Mouse (Mus musculus) left cerebral cortex, adult 18-20 months (tissue): ENCODE measurements at regions not wholly inside any gene's neighbourhood (a gene's known extent, or its start where the extent isn't known, plus 50 kb on each side); places are given as distances from the start of the nearest gene placed in this dataset.
A peak's percentile ranks its signal among the peaks of the same experiment; 100 is the strongest.

Experiments
- DNase-seq, 2 experiments: peaks; one replicate each; pipeline ENCODE4 v3.0.0; 2021 to 2022; ENCODE audit warnings: low spot score in 2 of 2, mixed read lengths in 1 of 2

DNA sequence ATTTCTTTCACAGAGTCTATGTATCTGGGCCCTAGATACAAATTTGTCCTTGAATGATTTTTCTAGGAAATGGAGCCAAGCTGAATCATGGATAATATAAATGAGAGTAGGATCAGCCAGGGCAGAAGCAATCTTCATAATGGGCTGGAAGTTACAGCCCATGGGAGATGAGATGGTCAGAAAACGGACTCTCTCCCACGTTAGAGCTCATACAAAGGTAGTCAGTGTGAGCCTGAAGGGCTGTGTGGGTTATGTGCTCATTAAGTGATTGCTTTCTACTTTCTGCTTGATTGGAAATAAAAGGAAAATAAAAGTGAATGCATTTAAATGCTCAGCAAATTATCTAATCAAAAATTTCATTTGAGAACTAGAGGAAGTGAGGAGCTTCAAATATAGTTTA lies 2017.1 kb upstream of the Pcdh20 start:
- DNase-seq, result no peak

DNA sequence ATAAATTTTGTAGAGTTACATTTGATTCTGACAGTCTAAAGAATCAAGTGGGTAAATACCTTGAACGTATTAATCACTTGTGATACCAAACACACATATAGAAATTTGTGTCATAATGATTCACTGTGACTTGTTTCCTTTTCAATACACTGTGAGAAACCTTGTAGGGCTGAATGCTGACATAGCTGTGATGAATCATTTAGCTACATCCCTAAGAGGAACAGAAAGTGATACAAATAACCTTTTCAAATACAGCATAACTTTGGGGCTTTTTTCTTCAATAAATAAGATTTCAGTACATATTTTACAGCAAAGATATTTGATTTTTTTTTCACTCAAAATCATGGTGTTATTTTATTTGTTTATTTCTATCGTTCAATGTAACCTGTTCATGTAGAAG lies 1976.8 kb upstream of the Pcdh20 start:
- DNase-seq, result no peak

DNA sequence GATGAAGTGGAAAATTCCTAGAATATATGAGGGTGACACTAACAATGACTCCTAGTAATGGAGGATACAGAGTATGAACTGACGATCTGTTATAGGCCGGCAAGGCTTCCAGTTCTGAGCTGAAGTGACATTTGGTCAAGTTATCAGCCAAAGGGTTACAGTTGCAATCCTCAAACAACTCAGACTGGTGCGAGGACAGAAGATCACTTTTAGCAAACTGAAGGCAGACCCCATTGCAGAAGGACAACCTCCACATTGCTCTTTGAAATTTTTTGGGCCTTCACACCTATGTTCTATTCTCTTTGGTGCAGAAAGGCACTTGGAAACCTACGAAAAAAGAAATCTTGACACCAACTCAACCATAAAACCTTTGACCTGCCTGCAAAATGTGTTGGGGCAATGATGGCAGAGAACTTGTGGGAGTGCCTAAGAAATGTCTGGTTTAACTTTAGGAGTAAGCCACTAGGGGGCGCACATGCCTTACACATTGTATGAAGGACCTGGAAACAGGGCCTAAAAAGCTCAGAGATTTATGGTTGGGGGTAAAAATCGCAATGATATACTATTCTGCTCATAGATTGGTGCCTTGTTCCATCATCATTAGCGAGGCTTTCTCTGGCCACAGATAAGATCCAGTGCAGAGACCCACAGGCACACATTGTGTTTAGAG lies 1961.8 kb upstream of the Pcdh20 start:
- DNase-seq, result peak; percentile 65 to 73

DNA sequence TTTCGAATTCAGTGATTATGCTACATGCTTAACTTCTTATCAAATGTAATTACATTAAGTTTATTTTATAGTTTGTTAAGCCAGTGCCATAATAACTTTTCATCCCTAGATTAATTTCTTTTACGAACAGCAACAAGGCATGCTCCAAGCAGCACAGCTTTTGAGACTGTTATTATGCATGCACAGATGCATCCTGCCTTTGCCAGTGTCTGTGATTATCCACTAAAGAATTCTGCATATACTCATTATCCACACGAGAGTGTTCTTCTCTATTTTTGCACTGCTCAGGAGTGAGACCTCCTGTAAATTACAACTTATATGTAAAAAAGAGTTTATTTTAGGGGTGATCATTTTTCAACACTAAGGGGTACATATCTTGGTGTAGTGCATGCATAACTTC lies 1941.5 kb upstream of the Pcdh20 start:
- no peak for DNase-seq

DNA sequence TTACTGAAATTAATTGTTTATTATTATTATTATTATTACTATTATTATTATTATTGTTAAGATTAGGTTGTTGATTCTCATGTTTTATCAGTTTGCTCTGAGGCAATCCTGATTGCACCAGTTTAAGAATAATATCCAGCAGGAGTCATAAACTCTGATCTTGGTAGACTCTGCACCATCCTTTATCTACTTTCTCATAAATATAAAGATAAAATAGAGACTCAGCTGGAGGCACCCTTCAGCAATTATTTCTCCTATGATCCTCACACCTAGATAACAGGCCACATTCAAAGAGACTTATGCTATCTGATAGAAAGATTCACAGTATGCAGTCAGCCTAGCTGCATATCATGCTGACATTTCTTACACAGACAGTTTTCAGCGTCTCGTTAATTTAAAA lies 1935.2 kb upstream of the Pcdh20 start:
- DNase-seq, result no peak

DNA sequence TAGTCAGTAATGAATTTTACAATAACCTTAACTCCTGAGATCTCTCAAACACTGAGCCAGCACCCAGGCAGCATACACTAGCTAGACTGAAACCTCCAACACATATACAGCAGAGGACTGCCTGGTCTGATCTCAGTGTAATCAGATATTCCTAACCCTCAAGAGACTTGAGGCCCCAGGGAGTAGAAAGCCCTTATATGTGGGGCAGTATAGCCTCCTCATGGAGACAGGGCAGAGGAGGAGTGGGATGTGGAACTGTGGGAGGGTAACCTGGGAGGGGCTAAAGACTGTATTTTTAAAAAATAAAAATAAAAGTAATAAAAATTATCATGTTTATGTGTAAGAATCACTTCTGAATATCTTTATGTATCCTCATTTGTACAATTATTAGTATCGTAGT lies 1934.3 kb upstream of the Pcdh20 start:
- DNase-seq, result no peak

DNA sequence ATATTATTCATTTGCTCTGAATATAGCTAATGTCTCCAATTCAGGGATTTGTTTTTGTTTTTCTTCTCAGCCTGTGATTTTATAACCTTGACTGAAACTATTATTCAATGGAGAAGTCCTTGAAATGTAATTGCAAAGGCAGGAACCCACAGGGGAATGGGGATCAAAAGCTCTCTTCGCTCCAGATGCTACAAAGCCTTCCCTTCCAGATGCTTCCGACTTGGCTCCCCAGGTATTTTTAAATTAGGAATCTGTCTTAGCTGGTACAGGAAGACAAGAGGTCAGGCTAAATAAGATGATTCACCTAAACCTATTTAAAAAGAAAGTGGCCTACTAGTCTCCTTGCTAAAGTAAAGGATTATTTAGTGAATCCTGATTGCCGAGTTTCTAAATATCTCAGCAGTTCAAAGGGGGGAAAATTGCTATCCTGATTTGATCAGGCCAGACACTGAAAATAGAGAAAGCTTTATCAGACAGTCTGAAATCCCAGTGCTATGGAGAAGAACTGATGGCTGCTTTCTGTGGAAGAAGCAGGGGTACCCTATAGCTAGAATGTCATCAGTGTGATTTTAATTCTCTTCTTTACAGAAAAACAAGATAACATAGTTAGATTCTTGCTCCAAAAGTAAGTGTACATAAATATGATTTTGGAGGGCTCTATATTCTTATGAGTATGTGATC lies 1896.2 kb upstream of the Pcdh20 start:
- no peak for DNase-seq

DNA sequence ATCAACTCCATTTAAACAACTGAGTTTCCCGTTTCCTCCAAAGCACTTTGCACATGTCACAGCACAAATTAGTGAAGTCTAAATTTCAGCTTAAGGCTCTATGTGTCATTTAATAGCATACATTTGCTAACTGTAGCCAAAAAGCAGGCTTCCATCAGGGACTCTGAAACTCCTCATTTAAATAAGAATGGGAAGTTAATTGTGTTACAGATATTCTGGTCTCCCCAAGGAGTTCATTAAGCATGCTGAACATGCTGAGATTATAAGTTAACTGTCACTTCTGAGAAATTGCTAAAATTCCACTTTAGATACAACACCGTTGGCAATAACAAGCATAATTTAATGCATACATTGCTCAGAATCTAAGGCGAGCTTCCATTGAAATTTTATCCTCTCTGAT lies 1863.3 kb upstream of the Pcdh20 start:
- DNase-seq, result no peak

DNA sequence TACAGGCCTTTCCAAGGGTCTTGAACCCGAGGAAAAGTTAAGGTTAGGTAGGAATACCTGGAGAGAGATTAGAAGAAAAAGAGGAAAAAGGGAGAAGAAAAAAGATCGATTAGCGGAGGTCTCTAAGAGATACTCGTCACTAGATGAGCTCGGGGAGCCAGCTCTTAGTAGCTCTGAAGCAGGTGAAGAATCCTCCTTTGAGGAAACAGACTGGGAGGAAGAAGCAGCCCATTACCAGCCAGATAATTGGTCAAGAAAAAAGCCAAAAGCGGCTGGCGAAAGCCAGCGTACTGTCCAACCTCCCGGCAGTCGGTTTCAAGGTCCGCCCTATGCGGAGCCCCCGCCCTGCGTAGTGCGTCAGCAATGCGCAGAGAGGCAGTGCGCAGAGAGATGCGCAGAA lies 1824.3 kb upstream of the Pcdh20 start:
- peak in 1 of 2 experiments; percentile 10 for DNase-seq

DNA sequence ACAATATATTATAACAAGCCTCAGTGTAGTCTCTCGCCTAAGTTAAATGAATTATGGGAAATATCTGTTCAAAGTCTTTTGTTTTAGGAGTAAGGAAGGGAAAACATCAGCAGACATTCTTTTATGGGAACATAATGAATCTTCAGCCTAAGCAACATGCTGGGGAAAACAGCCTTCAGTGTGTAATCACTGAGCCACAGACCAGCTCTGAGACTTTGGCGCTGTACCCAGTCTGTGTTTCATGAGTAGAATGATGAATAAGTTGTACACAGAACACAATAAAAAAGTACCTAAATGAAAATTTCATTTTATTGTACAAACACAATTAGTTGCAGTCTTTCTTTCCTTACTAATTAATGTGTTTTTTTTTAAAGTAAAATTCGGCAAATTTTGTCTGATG lies 1774.8 kb upstream of the Pcdh20 start:
- no peak for DNase-seq

DNA sequence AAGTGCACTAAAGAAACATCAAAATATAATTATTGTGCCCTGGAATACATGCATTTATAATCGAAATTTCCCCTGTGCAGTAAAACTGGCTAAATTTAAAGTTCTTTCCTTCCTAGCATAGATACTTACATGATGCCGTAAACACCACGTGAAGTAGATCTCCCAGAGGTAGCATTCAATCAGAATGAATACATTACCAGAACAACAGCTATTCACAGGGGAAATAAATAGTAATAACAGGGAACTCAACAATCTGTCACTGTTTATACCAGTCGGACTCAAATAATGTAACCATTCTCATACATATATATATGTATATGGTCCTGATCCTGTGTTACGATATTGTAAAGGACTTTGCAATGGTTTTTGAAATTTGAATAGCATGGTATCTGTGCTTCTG lies 1761.5 kb upstream of the Pcdh20 start:
- DNase-seq, result no peak

DNA sequence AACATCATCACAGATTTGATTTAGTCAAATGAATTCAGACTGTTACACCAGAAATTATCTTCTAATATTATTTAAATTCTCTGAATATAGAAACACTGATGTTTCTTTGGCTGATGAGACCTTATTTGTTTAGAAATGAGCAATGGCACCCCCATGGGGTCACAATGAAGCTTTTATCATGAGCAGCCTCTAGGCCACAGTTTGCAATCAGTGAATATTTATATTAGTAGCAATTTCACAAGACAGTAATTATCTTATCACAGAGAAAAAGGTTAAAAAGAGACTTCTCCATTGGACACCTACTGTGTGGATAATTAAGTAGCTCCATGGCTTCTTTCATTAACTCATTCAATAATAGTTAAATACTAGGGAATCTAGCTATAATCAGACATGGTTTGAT lies 1729.1 kb upstream of the Pcdh20 start:
- no peak for DNase-seq

DNA sequence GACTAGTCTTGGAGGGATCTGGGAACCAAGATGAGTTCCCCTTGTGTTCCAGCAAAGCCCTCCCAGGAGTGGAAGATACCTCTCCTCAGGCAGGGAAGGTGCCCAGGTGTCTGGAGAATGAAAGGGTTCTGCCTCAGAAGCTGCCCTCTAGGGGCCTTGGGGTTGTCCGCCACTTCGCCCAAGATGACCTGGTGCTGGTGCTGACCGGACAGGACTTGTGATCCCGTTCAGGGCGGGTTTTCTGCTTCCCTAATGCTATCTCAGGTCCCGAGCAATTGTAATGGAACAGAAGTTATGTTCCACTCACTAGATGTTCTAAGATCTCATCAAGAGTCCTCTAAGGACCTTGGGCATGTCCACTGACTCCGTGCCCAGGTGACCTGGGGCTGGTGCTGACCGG lies 1726.6 kb upstream of the Pcdh20 start:
- no peak for DNase-seq

DNA sequence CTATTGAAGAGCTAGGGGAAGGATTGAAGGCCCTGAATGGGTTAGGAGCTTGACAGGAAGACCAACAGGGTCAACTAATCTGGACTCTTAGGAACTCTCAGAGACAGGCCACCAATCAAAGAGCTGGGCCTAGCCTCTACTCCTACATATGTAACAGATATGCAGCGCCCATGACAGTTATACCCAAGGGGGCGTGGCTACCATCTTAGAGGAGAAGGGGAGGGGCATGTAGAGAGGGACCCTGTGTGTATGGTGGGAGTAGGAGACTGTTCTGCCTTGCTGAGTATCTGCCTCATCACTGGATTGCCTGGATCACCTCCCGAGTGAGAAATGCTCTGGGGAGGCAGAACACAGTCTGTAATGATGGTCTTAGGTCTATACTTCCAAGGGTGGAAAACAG lies 1701.5 kb upstream of the Pcdh20 start:
- DNase-seq, result no peak
